Mouse (Mus musculus) neutrophil, adult 65 days (primary cell): ENCODE data around the gene Rrp1. TPM values are rescaled to one million over a fixed set of nuclear protein-coding genes. Genes with fewer than 3 reads are reported as not detected.

ENCODE experiments used
- total RNA-seq: library from RNA; stranded (reverse); gene quantifications from 2 replicates; pipeline ENCODE4 v1.2.4, GENCODE M21; 2023

Rrp1 gene
- 138 and 174 TPM in 2 replicates for total RNA-seq

GRCm38 (mm10) chr10:78412319-78413151, at the start of gene Rrp1:
Gene Rrp1, minus strand, starts transcription at chr10:78413043.

GRCm38 (mm10) chr10:78425181-78426041, 12.6 kb upstream of the Rrp1 start, which contains the start of gene Cstb:
Gene Cstb, plus strand, starts transcription at chr10:78425669.

GRCm38 (mm10) chr10:78351887-78352665, 60.8 kb downstream of the Rrp1 start, which contains the start of gene Agpat3:
Gene Agpat3, minus strand, starts transcription at chr10:78352489.

Other genes with a start within 250 kb of the Rrp1 start
- gene D10Jhu81e, start 243.3 kb downstream of the Rrp1 start, total RNA-seq, result 14.7 and 14.8 TPM in 2 replicates
- 3.2 and 3.7 TPM in 2 replicates for gene Pwp2, start 227.9 kb downstream of the Rrp1 start, total RNA-seq
- gene Trappc10, start 168.4 kb downstream of the Rrp1 start, total RNA-seq, result 69.7 and 91.7 TPM in 2 replicates
- gene Agpat3, start 60.6 kb downstream of the Rrp1 start, total RNA-seq, result 2.3 and 5.5 TPM in 2 replicates
- gene Cstb, start 12.6 kb upstream of the Rrp1 start, total RNA-seq, result 100 and 135 TPM in 2 replicates
- 8.0 and 11.8 TPM in 2 replicates for gene Pdxk, start 51.9 kb upstream of the Rrp1 start, total RNA-seq
- not detected in 2 replicates for gene Olfr1358, start 104.4 kb upstream of the Rrp1 start, total RNA-seq
- gene Ilvbl, start 161.3 kb upstream of the Rrp1 start, total RNA-seq, result 16.6 and 26.2 TPM in 2 replicates
- gene Syde1, start 178.9 kb upstream of the Rrp1 start, total RNA-seq, result 0.34 TPM in 1 of 2 replicates, not detected in the other
- gene Olfr1357, start 205.0 kb upstream of the Rrp1 start, total RNA-seq, result not detected in 2 replicates